Mouse (Mus musculus) liver, postnatal 0 days (tissue): Measurements from ENCODE around the gene Gm11595. TPM values are rescaled to one million over a fixed set of nuclear protein-coding genes. Genes with fewer than 3 reads are reported as not detected.

Experiments
- ATAC-seq: fragments of 200-750 bp; cut with Nextera tagmentation; 2 replicates; pipeline ENCODE4 v1.8.0; 2017; ENCODE audit warnings: mild to moderate bottlenecking, moderate library complexity
- DNase-seq: peaks from one replicate; pipeline ENCODE4 v3.0.0-alpha.2; 2016
- H3K27ac ChIP-seq: fragments of 300-500 bp; sonication (generic); 2 replicates; pipeline ENCODE4 v1.5.1; 2014; ENCODE audit warnings: antibody characterized with exemption, moderate library complexity, mild to moderate bottlenecking, low read depth
- H3K27me3 ChIP-seq: fragments of 300-500 bp; sonication (generic); 2 replicates; pipeline ENCODE4 v1.6.1; 2014; ENCODE audit warnings: low read length, control low read depth, mixed read lengths; ENCODE audit not compliant: insufficient read depth
- H3K36me3 ChIP-seq: fragments of 300-500 bp; sonication (generic); replicated peaks from 2 replicates; pipeline ENCODE4 v1.6.1; 2014; ENCODE audit warnings: mild to moderate bottlenecking, control low read depth, low read length, moderate library complexity, mixed read lengths; ENCODE audit not compliant: insufficient read depth
- H3K4me1 ChIP-seq: fragments of 300-500 bp; sonication (generic); 2 replicates; pipeline ENCODE4 v1.6.1; 2014; ENCODE audit warnings: antibody characterized with exemption, mild to moderate bottlenecking, control low read depth; ENCODE audit not compliant: insufficient read depth
- H3K4me2 ChIP-seq: fragments of 300-500 bp; sonication (generic); 2 replicates; pipeline ENCODE4 v1.6.1; 2014; ENCODE audit warnings: low read depth, mild to moderate bottlenecking, low read length, moderate library complexity, mixed read lengths
- H3K4me3 ChIP-seq: fragments of 300-500 bp; sonication (generic); 2 replicates; pipeline ENCODE4 v1.5.1; 2014; ENCODE audit warnings: low read depth, low read length
- H3K9ac ChIP-seq: fragments of 300-500 bp; sonication (generic); replicated peaks from 2 replicates; pipeline ENCODE4 v1.6.1; 2014; ENCODE audit warnings: mild to moderate bottlenecking, moderate library complexity
- H3K9me3 ChIP-seq: fragments of 300-500 bp; sonication (generic); 2 replicates; pipeline ENCODE4 v1.6.1; 2016; ENCODE audit warnings: mild to moderate bottlenecking, control low read depth, low read length, mixed read lengths
- CTCF ChIP-seq: sonication (generic); IDR thresholded peaks from 2 replicates; pipeline ENCODE4 v1.5.1; 2016; ENCODE audit warnings: antibody characterized with exemption, low read depth
- EP300 ChIP-seq: IDR thresholded peaks from 2 replicates; pipeline ENCODE4 v1.6.1; 2016; ENCODE audit warnings: antibody characterized with exemption, low read depth, mild to moderate bottlenecking
- WGBS: fragments of 180-500 bp; shearing (Covaris S2); extraction: QIAGEN DNeasy Blood & Tissue Kit; methylation state at CpG from one replicate; pipeline ENCODE4 v1.1.7; 2014; ENCODE audit not compliant: insufficient replicate concordance; 5-methylcytosine and 5-hydroxymethylcytosine counted together
- polyA plus RNA-seq: library from polyadenylated mRNA; unstranded; fragments of >200 nt; fragmentation: Nextera tagmentation; extraction: Ambion mirVana; gene quantifications from 2 replicates; pipeline ENCODE4 v1.2.1, GENCODE M21; 2015

The Gm11595 gene
- polyA plus RNA-seq, 1 experiment from 2014 or later: not detected

DNA sequence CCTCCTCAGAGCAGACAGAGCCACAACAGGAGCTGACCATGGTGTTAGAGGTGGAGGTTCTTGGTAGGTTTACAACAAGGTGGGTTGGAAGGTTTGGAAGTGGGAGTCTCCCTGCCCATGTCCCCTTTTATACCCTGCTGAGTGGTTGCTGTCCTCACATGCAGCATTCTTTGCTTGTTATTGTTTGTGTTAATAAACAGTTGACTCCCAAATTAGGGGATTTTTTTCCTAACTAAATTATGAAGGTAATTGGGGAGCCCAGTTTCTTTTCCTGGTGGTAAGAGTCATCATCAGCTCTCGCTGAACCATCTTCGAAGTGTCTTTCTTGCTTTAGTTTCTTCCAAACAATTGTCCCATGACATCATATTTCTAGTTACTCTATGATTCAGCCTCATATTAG is 7.9 kb upstream of the Gm11595 start, which contains the start of gene Krtap4-8:
Gene Krtap4-8, minus strand, starts transcription at position 101 of the 400 bp plus-strand sequence.
- 85% methylated on average over 2 of the region's 2 CpGs for WGBS
- DNase-seq (no peak), ATAC-seq (no peak)
- H3K4me2 ChIP-seq: no peak within 1 kb of the TSS
- no peak within 1 kb of the TSS for H3K4me3 ChIP-seq
- H3K36me3 ChIP-seq: no peaks in the 10 kb centered on the region
- no peak within 1 kb of the TSS for H3K9ac ChIP-seq
- no peaks in the 10 kb centered on the region for H3K4me1 ChIP-seq
- no peaks in the 10 kb centered on the region for H3K9me3 ChIP-seq
- H3K27ac ChIP-seq: no peak within 1 kb of the TSS
- no peak for TF ChIP-seq EP300
- no peak for TF ChIP-seq CTCF
- no peaks in the 10 kb centered on the region for H3K27me3 ChIP-seq

DNA sequence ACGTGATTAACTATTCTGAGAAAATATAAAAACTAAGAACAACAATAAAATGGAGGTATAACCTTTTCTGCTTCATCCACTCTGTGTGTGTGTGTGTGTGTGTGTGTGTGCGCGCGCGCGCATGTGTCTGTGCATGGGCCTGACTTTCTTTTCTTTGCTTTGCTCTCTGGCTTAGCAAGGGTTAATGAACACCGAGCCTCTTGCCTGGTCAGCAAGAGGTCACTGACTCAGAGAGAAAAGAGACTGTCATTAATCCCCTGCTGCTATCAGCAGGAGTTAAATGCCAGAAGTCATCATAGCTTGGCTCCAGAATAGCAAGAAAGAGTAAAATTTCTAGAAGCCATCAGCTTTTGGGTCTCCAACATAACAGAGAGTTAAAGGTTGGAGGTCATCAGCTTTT is 5.7 kb upstream of the Gm11595 start:
- Histone ChIP-seq H3K4me3 (no peak overlapping the region), H3K27ac (no peak overlapping the region), H3K9me3 (no peaks in the 10 kb centered on the region), H3K4me1 (no peaks in the 10 kb centered on the region), H3K4me2 (no peak overlapping the region), H3K9ac (no peak overlapping the region), H3K36me3 (no peaks in the 10 kb centered on the region), H3K27me3 (no peaks in the 10 kb centered on the region)
- 69% methylated on average over 7 of the region's 7 CpGs for WGBS
- no peak for TF ChIP-seq EP300
- no peak for TF ChIP-seq CTCF
- no peak for ATAC-seq
- no peak for DNase-seq

DNA sequence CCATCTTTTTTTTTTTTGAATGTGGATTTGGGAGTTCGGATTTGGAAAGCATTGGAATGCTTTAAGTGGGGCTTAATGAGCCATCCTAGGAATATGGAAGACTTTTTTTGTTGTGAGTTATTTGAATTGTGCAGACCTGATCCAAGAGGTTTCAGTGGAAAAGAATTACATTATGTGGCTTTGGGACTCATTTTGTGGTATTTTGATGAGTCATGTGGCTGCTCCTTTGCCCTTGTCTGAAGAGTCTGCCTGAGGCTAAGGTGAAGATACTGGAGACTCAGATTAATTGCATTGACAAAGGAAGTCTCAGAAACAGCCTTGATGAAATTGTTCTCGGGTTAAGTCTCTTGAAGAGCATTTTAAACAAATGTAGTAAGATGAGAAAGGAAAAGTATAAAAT is 4.3 kb downstream of the Gm11595 start:
- Histone ChIP-seq H3K4me2 (no peak overlapping the region), H3K27me3 (no peaks in the 10 kb centered on the region), H3K4me1 (no peaks in the 10 kb centered on the region), H3K4me3 (no peak overlapping the region), H3K27ac (no peak overlapping the region), H3K36me3 (no peaks in the 10 kb centered on the region), H3K9me3 (no peaks in the 10 kb centered on the region), H3K9ac (no peak overlapping the region)
- ATAC-seq: no peak
- 61% methylated on average over 2 of the region's 2 CpGs for WGBS
- TF ChIP-seq CTCF (no peak), EP300 (no peak)
- DNase-seq: no peak

DNA sequence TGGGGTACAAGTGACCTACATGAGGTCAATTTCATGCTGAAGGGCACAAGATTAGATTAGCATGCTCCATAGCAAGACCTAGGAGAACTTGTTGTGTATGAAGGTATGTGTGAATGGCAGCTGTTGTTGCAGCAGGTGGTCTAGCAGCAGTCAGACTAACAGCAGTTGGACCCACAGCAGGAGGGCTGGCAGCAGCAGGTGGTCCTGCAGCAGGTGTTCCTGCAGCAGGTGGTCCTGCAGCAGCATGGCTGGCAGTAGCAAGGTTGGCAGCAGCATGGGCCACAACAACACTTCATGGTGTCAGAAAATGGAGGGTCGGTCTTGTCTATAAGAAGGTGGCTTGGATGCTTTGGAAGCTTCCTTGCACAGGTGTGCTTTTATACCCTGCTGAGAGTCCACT is 13.8 kb downstream of the Gm11595 start:
- H3K4me2 ChIP-seq: no peak overlapping the region
- no peak overlapping the region for H3K9ac ChIP-seq
- H3K27me3 ChIP-seq: no peaks in the 10 kb centered on the region
- 65% methylated on average over 1 of the region's 1 CpGs for WGBS
- no peaks in the 10 kb centered on the region for H3K36me3 ChIP-seq
- no peaks in the 10 kb centered on the region for H3K9me3 ChIP-seq
- no peak for ATAC-seq
- no peaks in the 10 kb centered on the region for H3K4me1 ChIP-seq
- H3K4me3 ChIP-seq: no peak overlapping the region
- DNase-seq: no peak
- TF ChIP-seq CTCF (no peak), EP300 (no peak)
- H3K27ac ChIP-seq: no peak overlapping the region

- TF ChIP-seq EP300 (no peak), CTCF (no peak)
- H3K4me1 ChIP-seq: no peaks in the 10 kb centered on the region
- no peak overlapping the region for H3K4me3 ChIP-seq
- H3K9me3 ChIP-seq: no peaks in the 10 kb centered on the region
- no peak overlapping the region for H3K27ac ChIP-seq
- DNase-seq (no peak), ATAC-seq (no peak)
- H3K4me2 ChIP-seq: no peak overlapping the region
- H3K27me3 ChIP-seq: no peaks in the 10 kb centered on the region
- H3K9ac ChIP-seq: no peak overlapping the region
- 62% methylated on average over 3 of the region's 3 CpGs for WGBS
- no peaks in the 10 kb centered on the region for H3K36me3 ChIP-seq
Observed at GRCm38 (mm10) chr11:99743985-99744384, 28.7 kb downstream of the Gm11595 start.

DNA sequence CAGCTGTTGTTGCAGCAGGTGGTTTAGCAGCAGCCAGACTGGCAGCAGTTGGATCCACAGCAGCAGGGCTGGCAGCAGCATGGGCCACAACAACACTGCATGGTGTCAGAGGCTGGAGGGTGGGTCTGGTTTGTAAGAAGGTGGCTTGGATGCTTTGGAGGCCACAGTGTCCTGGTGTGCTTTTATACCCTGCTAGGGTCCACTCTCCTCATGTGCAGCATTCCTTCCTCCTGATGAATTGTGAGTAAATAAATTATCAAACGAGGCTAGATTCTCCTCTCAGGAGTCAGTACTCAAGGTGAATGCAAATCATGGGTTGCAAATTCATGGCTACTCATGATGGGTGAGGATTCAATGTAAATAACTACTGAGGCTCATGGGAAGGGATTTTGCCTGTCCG is 38.5 kb downstream of the Gm11595 start, which contains the start of gene Gm14180:
Gene Gm14180, minus strand, starts transcription at position 101 of the 400 bp plus-strand sequence.
- 49% methylated on average over 2 of the region's 2 CpGs for WGBS

GRCm38 (mm10) chr11:99724061-99724460 is 48.7 kb downstream of the Gm11595 start:
- no peak overlapping the region for H3K27ac ChIP-seq
- DNase-seq (no peak), ATAC-seq (no peak)
- H3K9me3 ChIP-seq: no peaks in the 10 kb centered on the region
- H3K4me2 ChIP-seq: no peak overlapping the region
- no peaks in the 10 kb centered on the region for H3K4me1 ChIP-seq
- H3K36me3 ChIP-seq: no peaks in the 10 kb centered on the region
- H3K4me3 ChIP-seq: no peak overlapping the region
- H3K27me3 ChIP-seq: no peaks in the 10 kb centered on the region
- 67% methylated on average over 2 of the region's 2 CpGs for WGBS
- TF ChIP-seq CTCF (no peak), EP300 (no peak)
- H3K9ac ChIP-seq: no peak overlapping the region

More for the DNA sequence above, 38.5 kb downstream of the Gm11595 start, which contains the start of gene Gm14180:
- TF ChIP-seq EP300: no peak
- no peak for TF ChIP-seq CTCF
- ATAC-seq: no peak
- Histone ChIP-seq H3K9ac (no peak within 1 kb of the TSS), H3K9me3 (no peaks in the 10 kb centered on the region), H3K36me3 (no peaks in the 10 kb centered on the region), H3K27me3 (no peaks in the 10 kb centered on the region), H3K27ac (no peak within 1 kb of the TSS), H3K4me2 (no peak within 1 kb of the TSS), H3K4me3 (no peak within 1 kb of the TSS), H3K4me1 (no peaks in the 10 kb centered on the region)
- no peak for DNase-seq

Other genes starting within 250 kb of the Gm11595 start
- not detected in 2 replicates for gene Krt40, start 229.8 kb downstream of the Gm11595 start, polyA plus RNA-seq
- not detected in 2 replicates for gene Krtap3-3, start 222.0 kb downstream of the Gm11595 start, polyA plus RNA-seq
- gene Krtap3-2, start 216.1 kb downstream of the Gm11595 start, polyA plus RNA-seq: not detected in 2 replicates
- not detected in 2 replicates for gene Gm11939, start 213.4 kb downstream of the Gm11595 start, polyA plus RNA-seq
- not detected in 2 replicates for gene Krtap3-1, start 206.3 kb downstream of the Gm11595 start, polyA plus RNA-seq
- not detected in 2 replicates for gene Krtap1-5, start 191.9 kb downstream of the Gm11595 start, polyA plus RNA-seq
- gene Krtap1-4, start 189.3 kb downstream of the Gm11595 start, polyA plus RNA-seq: not detected in 2 replicates
- gene Krtap1-3, start 181.6 kb downstream of the Gm11595 start, polyA plus RNA-seq: not detected in 2 replicates
- gene Krtap9-3, start 174.8 kb downstream of the Gm11595 start, polyA plus RNA-seq: not detected in 2 replicates
- gene Gm11938, start 169.6 kb downstream of the Gm11595 start, polyA plus RNA-seq: not detected in 2 replicates
- not detected in 2 replicates for gene Gm11937, start 162.7 kb downstream of the Gm11595 start, polyA plus RNA-seq
- not detected in 2 replicates for gene Krtap2-4, start 158.1 kb downstream of the Gm11595 start, polyA plus RNA-seq
- gene Gm11562, start 152.5 kb downstream of the Gm11595 start, polyA plus RNA-seq: not detected in 2 replicates
- not detected in 2 replicates for gene Krtap4-1, start 144.7 kb downstream of the Gm11595 start, polyA plus RNA-seq
- not detected in 2 replicates for gene Krtap4-2, start 137.8 kb downstream of the Gm11595 start, polyA plus RNA-seq
- not detected in 2 replicates for gene Krtap4-7, start 128.8 kb downstream of the Gm11595 start, polyA plus RNA-seq
- gene Gm11555, start 122.7 kb downstream of the Gm11595 start, polyA plus RNA-seq: not detected in 2 replicates
- not detected in 2 replicates for gene Gm11563, start 114.0 kb downstream of the Gm11595 start, polyA plus RNA-seq
- gene Krtap4-6, start 107.0 kb downstream of the Gm11595 start, polyA plus RNA-seq: not detected in 2 replicates
- not detected in 2 replicates for gene Gm14190, start 82.2 kb downstream of the Gm11595 start, polyA plus RNA-seq
- not detected in 2 replicates for gene Gm14180, start 38.6 kb downstream of the Gm11595 start, polyA plus RNA-seq
- not detected in 2 replicates for gene Krtap4-8, start 7.8 kb upstream of the Gm11595 start, polyA plus RNA-seq
- gene Krtap4-9, start 12.3 kb upstream of the Gm11595 start, polyA plus RNA-seq: not detected in 2 replicates
- gene Gm11596, start 20.6 kb upstream of the Gm11595 start, polyA plus RNA-seq: not detected in 2 replicates
- gene Gm11569, start 26.0 kb upstream of the Gm11595 start, polyA plus RNA-seq: not detected in 2 replicates
- gene Gm11554, start 31.5 kb upstream of the Gm11595 start, polyA plus RNA-seq: not detected in 2 replicates
- gene Krtap4-13, start 37.0 kb upstream of the Gm11595 start, polyA plus RNA-seq: not detected in 2 replicates
- gene Gm11564, start 42.8 kb upstream of the Gm11595 start, polyA plus RNA-seq: not detected in 2 replicates
- gene 2300003K06Rik, start 65.2 kb upstream of the Gm11595 start, polyA plus RNA-seq: not detected in 2 replicates
- not detected in 2 replicates for gene Krtap4-16, start 78.7 kb upstream of the Gm11595 start, polyA plus RNA-seq
- not detected in 2 replicates for gene Gm11568, start 85.0 kb upstream of the Gm11595 start, polyA plus RNA-seq
- gene Gm11559, start 91.6 kb upstream of the Gm11595 start, polyA plus RNA-seq: not detected in 2 replicates
- not detected in 2 replicates for gene Krtap9-1, start 100.5 kb upstream of the Gm11595 start, polyA plus RNA-seq
- not detected in 2 replicates for gene Gm11567, start 106.3 kb upstream of the Gm11595 start, polyA plus RNA-seq
- not detected in 2 replicates for gene Krtap31-1, start 135.0 kb upstream of the Gm11595 start, polyA plus RNA-seq
- gene Gm11565, start 141.8 kb upstream of the Gm11595 start, polyA plus RNA-seq: not detected in 2 replicates
- gene Krtap31-2, start 163.4 kb upstream of the Gm11595 start, polyA plus RNA-seq: not detected in 2 replicates
- not detected in 2 replicates for gene Krtap9-5, start 175.6 kb upstream of the Gm11595 start, polyA plus RNA-seq
- not detected in 2 replicates for gene Krtap29-1, start 206.1 kb upstream of the Gm11595 start, polyA plus RNA-seq
- not detected in 2 replicates for gene Krtap16-1, start 213.7 kb upstream of the Gm11595 start, polyA plus RNA-seq
- gene Krtap17-1, start 221.1 kb upstream of the Gm11595 start, polyA plus RNA-seq: not detected in 2 replicates
- gene Krt33a, start 243.3 kb upstream of the Gm11595 start, polyA plus RNA-seq: not detected in 2 replicates